Mouse (Mus musculus) gastrocnemius, postnatal 25 days (tissue): Measurements from ENCODE around the gene Lrwd1. TPM values are rescaled to one million over a fixed set of nuclear protein-coding genes. Genes with fewer than 3 reads are reported as not detected.
"Not testable (repeated sequence)": the region's sequence is repeated elsewhere in the genome, so short reads cannot be mapped to it uniquely, and the experiment has no call there.

Source experiments
- DNase-seq: peaks from one replicate; pipeline ENCODE4 v3.0.0; 2022
- long read RNA-seq, 2 experiments: library from polyadenylated mRNA; stranded (forward); transcript quantifications; one replicate each; pipeline ENCODE4 v2.0.0; 2021
- total RNA-seq, 2 experiments: library from RNA; stranded (reverse); gene quantifications; 1 replicate in 1 of 2; 2 replicates in 1 of 2; pipeline ENCODE4 v1.2.3; 2021

Lrwd1 gene
- 1 to 10 TPM; 3.2 to 3.8 TPM for total RNA-seq
- long read RNA-seq, experiment 1, partial matches to known transcripts, result 0 of 4 reads
- long read RNA-seq, experiment 1, other reads (novel, unspliced or antisense), result 1 of 4 reads
- long read RNA-seq, experiment 2, transcript Lrwd1-201 (15 exons, 2,473 nt), result major isoform, 5 of 7 reads
- long read RNA-seq, experiment 2, partial matches to known transcripts, result 0 of 7 reads
- long read RNA-seq, experiment 2, other reads (novel, unspliced or antisense), result 2 of 7 reads

GRCm38 (mm10) chr5:136135571-136136291, at the start of gene Lrwd1, which contains the start of gene Alkbh4:
Lrwd1 (minus strand) TSS chr5:136136074.
Alkbh4 (plus strand) TSS chr5:136136146.
- DNase-seq, result peak; percentile 94

DNA sequence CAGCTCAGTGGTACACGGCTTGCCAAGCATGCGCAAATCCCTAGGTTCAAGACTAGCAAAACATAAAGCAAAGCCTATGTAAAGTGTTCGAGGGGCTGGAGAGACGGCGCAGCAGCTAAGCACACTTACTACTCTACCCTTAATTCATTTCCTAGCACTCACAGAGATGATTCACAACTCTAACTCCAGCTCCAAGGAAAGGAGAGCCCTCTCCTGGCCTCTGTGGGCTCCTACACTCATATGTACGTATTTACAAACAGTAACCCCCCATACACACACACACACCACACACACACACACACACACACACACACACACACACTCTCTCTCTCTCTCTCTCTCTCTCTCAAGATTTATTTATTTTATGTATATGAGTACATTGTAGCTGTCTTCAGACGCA, 47.9 kb upstream of the Lrwd1 start:
- DNase-seq, result no peak

- no peak for DNase-seq
Observed at GRCm38 (mm10) chr5:136182830-136183229, 47.0 kb upstream of the Lrwd1 start.

- no peak for DNase-seq
Observed at GRCm38 (mm10) chr5:136182049-136182448, 46.2 kb upstream of the Lrwd1 start.

GRCm38 (mm10) chr5:136181197-136181596, 45.3 kb upstream of the Lrwd1 start:
- DNase-seq, result no peak

GRCm38 (mm10) chr5:136179594-136179993, 43.7 kb upstream of the Lrwd1 start:
- no peak for DNase-seq

DNA sequence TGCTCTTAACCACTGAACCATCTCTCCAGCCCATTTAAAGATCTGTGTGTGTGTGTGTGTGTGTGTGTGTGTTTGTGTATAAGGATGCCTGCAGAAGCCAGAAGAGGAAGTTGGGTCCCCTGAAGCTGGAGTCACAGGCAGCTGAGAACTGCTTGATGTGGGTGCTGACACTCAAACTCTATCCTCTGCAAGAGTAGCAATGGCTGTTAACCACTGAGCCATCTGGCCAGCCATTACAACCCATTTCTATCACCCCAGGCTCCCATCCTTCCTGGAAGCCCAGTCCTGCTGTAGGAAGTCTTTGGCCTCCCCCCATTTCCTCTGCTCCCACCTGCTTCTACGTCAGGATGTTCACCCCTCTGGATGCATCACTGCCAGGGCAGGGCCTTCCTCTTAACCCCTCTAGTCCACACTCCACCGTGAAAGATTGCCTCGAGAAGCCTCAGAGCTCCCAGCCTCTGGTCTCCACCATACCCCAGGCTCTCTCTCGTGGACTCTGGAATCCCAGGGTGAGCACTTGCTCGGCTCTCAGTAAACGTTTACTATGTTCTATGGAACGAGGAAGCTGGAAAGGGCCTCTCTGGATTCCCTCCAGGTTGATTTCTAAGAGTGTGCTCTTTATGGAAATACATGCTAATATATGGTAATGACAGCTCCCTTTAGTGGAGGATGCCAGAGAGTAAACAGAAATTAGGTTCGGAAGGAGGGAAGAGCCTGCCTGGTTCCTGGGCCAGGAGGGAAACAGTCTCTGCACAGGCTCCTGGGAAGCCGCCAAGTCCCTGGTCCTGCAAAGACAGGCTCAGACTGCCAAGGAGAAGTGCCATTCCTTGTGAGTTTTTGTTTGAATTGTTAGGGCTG, 38.0 kb upstream of the Lrwd1 start:
- DNase-seq, result no peak

DNA sequence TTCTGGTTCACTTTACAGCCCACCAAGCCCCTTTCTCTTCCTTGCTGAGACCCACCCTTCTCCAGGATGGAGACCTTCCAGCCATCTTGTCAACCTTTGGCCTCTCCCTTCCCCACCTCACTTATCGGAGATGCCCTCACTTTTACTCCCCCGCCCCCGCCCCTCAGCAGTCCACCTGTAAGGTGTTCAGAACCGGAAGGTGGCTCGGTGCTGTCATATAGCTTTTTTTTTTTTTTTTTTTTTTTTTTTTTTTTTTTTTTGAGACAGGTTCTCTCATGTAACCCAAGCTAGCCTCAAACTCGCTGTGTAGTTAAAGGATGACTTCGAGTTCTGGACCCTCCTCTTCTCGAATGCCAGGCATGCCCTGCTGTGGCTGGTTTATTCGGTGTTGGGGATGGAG, 37.1 kb upstream of the Lrwd1 start:
- no peak for DNase-seq

GRCm38 (mm10) chr5:136171363-136172341, 35.8 kb upstream of the Lrwd1 start:
- no peak for DNase-seq

GRCm38 (mm10) chr5:136170512-136171362, 34.9 kb upstream of the Lrwd1 start, which contains the start of gene Orai2:
Orai2 (minus strand) TSS chr5:136170713.
- DNase-seq, result peak; percentile 78

DNA sequence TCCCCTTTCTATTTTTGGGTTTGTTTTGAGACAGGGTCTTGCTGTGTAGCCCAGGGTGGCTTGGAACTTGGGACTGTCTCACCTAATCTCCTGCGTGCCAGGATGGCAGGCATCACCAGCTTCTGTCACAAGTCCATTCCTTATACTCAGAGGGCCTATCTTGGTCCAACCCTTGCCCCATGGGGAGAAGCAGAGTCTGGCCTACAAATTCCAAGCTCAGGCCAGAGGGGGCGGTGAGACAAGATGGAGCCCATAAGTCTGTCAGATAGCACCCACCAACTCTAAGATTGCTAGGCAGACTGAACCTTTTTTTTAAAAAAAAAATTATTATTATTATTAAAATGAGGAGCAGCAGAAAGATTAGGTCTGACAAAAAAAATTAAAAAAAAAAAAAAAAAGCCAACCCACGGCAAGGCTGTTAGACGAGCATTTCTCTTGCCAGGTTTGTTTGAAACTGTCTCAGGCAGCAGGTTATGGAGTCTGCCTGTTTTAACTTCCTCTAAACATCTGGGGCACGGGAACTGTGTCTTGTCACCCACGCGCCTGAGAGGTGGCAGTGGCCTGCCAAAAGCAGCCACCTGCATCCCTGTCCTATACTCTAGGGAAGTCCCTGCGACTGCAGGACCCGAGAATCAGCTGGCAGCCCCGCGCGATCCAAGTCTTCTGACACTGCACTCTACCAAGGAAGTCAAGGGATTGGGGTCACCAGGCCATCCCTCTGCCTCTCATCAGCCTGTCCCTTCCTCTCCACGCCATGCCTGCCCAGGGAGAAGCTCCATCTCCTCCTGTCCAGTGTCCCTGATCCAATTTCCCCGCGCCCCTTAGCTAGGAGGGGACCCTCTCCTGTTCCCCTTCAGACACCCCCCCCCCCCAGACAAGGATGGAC, 34.0 kb upstream of the Lrwd1 start:
- DNase-seq, result no peak

GRCm38 (mm10) chr5:136168071-136168470, 32.2 kb upstream of the Lrwd1 start:
- DNase-seq, result no peak

DNA sequence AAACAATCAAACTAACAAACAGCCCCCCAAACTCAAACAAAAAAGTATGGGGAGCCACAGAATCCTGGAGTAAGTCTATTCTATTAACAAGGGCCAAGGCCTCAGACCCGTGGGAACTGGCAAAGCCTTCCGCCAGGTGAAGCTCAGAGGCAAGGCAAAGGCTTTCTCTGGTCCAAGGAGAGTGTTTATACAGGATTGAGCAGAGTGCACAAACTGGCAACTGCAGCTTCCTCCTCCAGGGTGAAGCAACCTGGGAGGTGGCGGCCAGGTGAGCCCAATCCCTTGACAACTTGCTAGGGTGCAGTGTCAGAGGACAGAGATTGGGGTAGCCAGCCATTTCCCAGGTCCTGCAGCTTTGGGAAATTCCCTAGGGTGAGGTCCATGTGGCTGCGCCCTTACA, 31.4 kb upstream of the Lrwd1 start:
- no peak for DNase-seq

DNA sequence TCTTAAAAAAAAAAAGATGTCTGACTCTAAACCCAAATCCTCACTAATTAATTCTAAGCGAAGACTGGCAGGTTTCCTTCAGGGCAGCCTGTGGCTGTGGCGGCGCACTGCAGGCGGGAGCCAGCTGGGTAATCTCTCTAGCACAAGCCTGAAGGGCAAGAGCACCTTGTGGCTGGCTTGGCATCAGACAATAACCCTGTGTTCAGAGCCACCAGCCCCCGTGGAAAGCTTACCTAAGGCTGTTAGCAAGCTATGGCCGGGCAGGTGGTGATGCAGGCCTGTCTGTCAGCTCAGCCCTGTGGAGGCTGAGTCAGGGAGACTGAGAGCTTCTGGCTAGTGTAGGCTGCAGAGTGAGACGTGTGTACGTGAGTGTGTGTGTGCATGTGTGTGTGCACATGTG, 29.4 kb upstream of the Lrwd1 start:
- DNase-seq, result no peak

- DNase-seq, result no peak
Observed at GRCm38 (mm10) chr5:136163807-136164474, 28.1 kb upstream of the Lrwd1 start.

- DNase-seq, result peak; percentile 82
Observed at GRCm38 (mm10) chr5:136160084-136160483, 24.2 kb upstream of the Lrwd1 start.

- DNase-seq, result no peak
Observed at GRCm38 (mm10) chr5:136155399-136155798, 19.5 kb upstream of the Lrwd1 start.

DNA sequence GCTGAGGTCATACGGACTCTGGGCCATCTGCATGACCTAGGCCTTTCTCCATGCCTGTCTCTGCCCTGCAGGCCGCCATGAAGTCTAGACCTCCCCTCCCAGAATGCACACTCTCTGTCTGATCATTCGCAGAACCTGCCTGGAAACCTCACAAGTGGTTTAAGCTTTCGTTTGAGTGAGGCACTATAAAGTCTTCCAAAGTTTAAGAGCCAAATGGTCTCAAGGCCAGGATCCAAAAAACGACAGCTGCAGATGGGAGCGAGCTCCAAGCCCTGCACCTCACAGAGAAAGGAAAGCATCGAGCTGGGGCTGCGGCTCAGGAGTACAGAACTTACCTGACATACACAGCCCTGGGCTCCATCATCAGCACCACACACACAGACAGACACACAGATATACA, 16.5 kb upstream of the Lrwd1 start:
- peak; percentile 53 for DNase-seq

DNA sequence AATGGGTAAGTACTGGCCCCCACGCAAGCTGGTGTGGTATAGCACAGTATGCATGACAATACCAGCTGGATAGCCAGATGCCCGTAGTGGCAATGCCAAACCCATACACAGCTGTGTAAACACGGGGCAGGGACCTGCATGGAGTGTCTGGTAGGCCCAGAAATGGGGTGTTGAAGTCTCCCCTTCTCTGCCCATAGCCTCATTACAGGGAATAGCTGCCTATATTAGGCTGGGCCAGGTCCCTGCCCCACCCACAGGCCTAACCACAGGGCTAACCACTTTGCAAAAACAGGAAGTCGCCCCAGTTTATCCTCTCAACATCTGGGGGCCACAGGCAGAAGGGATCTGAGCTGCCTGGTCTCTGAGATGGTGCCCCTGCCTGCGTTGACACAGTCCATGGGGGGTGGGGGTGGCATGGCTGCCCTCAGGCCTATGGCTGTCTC, 13.3 kb upstream of the Lrwd1 start:
- DNase-seq, result not testable (repeated sequence)
